Mouse (Mus musculus) myocyte (in vitro differentiated cells): ENCODE data around the gene Mrps18a. TPM values are rescaled to one million over a fixed set of nuclear protein-coding genes. Genes with fewer than 3 reads are reported as not detected.
A peak's percentile ranks its signal among the peaks of the same experiment; 100 is the strongest.

Source experiments
- H3K27me3 ChIP-seq: one replicate; pipeline ENCODE4 v1.6.1; 2011; ENCODE audit not compliant: control insufficient read depth, insufficient read depth, insufficient read length
- H3K36me3 ChIP-seq: one replicate; pipeline ENCODE4 v1.6.1; 2011; ENCODE audit not compliant: control insufficient read depth, insufficient read depth
- H3K4me2 ChIP-seq: one replicate; pipeline ENCODE4 v1.6.1; 2011; ENCODE audit warnings: low read depth, control low read depth
- H3K4me3 ChIP-seq: one replicate; pipeline ENCODE4 v1.5.1; 2011; ENCODE audit warnings: mild to moderate bottlenecking, control low read depth, moderate library complexity
- H3K79me2 ChIP-seq: one replicate; pipeline ENCODE4 v1.6.1; 2011; ENCODE audit not compliant: control insufficient read depth, insufficient read depth
- H3ac ChIP-seq: one replicate; pipeline ENCODE4 v1.6.1; 2011; ENCODE audit not compliant: control insufficient read depth, insufficient read length
- CEBPB ChIP-seq: IDR thresholded peaks from 2 replicates; pipeline ENCODE4 v1.6.1; 2011; ENCODE audit warnings: mild to moderate bottlenecking, moderate library complexity; ENCODE audit not compliant: poor library complexity, insufficient read depth, severe bottlenecking
- E2F4 ChIP-seq: IDR thresholded peaks from one replicate; pipeline ENCODE4 v1.6.1; 2011; ENCODE audit warnings: mild to moderate bottlenecking, control low read depth, moderate library complexity; ENCODE audit not compliant: insufficient read depth
- MAX ChIP-seq: IDR thresholded peaks from one replicate; pipeline ENCODE4 v1.6.1; 2011; ENCODE audit warnings: low read depth, mild to moderate bottlenecking, control low read depth
- MYOD1 ChIP-seq, 3 experiments: IDR thresholded peaks; one replicate each; pipeline ENCODE4 v1.6.1; 2011; ENCODE audit warnings: control low read depth in 2 of 3, low read depth in 2 of 3, mild to moderate bottlenecking in 2 of 3, moderate library complexity in 1 of 3; ENCODE audit not compliant: insufficient read length in 2 of 3, control insufficient read depth in 1 of 3
- MYOG ChIP-seq, 3 experiments: IDR thresholded peaks; one replicate each; pipeline ENCODE4 v1.6.1; 2011; ENCODE audit warnings: control low read depth in 2 of 3, low read depth in 2 of 3, mild to moderate bottlenecking in 2 of 3; ENCODE audit not compliant: insufficient read length in 2 of 3, control insufficient read depth in 1 of 3, insufficient read depth in 1 of 3
- POLR2A ChIP-seq: IDR thresholded peaks from one replicate; pipeline ENCODE4 v1.6.1; 2011; ENCODE audit warnings: low read depth, mild to moderate bottlenecking, control low read depth, moderate library complexity; ENCODE audit not compliant: insufficient read length
- POLR2AphosphoS2 ChIP-seq: IDR thresholded peaks from one replicate; pipeline ENCODE4 v1.6.1; 2011; ENCODE audit warnings: low read depth, control low read depth; ENCODE audit not compliant: insufficient read length
- REST ChIP-seq: IDR thresholded peaks from one replicate; pipeline ENCODE4 v1.6.1; 2011; ENCODE audit warnings: mild to moderate bottlenecking, control low read depth, moderate library complexity; ENCODE audit not compliant: insufficient read depth, insufficient read length
- SRF ChIP-seq: IDR thresholded peaks from one replicate; pipeline ENCODE4 v1.6.1; 2011; ENCODE audit warnings: low read depth; ENCODE audit not compliant: control insufficient read depth, insufficient read length
- TCF12 ChIP-seq: IDR thresholded peaks from one replicate; pipeline ENCODE4 v1.6.1; 2011; ENCODE audit warnings: mild to moderate bottlenecking, control low read depth; ENCODE audit not compliant: poor library complexity, insufficient read depth, severe bottlenecking
- TCF3 ChIP-seq: IDR thresholded peaks from one replicate; pipeline ENCODE4 v1.6.1; 2011; ENCODE audit warnings: low read depth, control low read depth; ENCODE audit not compliant: insufficient read length
- USF1 ChIP-seq: IDR thresholded peaks from one replicate; pipeline ENCODE4 v1.6.1; 2011; ENCODE audit warnings: low read depth, mild to moderate bottlenecking, control low read depth, moderate library complexity
- polyA plus RNA-seq: library from polyadenylated mRNA; unstranded; fragments of >200 nt; fragmentation: generic; extraction: Trizol; gene quantifications from one replicate; pipeline ENCODE4 v1.2.1, GENCODE M21; 2012; ENCODE audit warnings: missing spikeins

Mrps18a gene
- polyA plus RNA-seq, 1 experiment: 112 TPM

- no peaks in the 10 kb centered on the region for H3K27me3 ChIP-seq
- H3K36me3 ChIP-seq: peaks cover 73% of the 10 kb centered on the region
- H3ac ChIP-seq: no peak overlapping the region
- TF ChIP-seq MAX: no peak
- TF ChIP-seq POLR2A: peak; percentile 57
- TF ChIP-seq MYOG (IDR thresholded peaks at IDR 0.05; ENCODE audit: control insufficient read depth in 1 of 3, insufficient read depth in 1 of 3, insufficient read length in 2 of 3, low read depth in 2 of 3): peak in 2 of 3 experiments; percentile 53 to 64
- peak; percentile 91 for TF ChIP-seq POLR2AphosphoS2
- TF ChIP-seq MYOD1 (IDR thresholded peaks at IDR 0.05; ENCODE audit: control insufficient read depth in 1 of 3, insufficient read length in 2 of 3, low read depth in 2 of 3): peak in 2 of 3 experiments; percentile 55 to 67
- peaks cover 26% of the 10 kb centered on the region for H3K79me2 ChIP-seq
- no peak overlapping the region for H3K4me2 ChIP-seq
- no peak overlapping the region for H3K4me3 ChIP-seq
Measured at GRCm38 (mm10) chr17:46167014-46167413, 56.2 kb downstream of the Mrps18a start.

DNA sequence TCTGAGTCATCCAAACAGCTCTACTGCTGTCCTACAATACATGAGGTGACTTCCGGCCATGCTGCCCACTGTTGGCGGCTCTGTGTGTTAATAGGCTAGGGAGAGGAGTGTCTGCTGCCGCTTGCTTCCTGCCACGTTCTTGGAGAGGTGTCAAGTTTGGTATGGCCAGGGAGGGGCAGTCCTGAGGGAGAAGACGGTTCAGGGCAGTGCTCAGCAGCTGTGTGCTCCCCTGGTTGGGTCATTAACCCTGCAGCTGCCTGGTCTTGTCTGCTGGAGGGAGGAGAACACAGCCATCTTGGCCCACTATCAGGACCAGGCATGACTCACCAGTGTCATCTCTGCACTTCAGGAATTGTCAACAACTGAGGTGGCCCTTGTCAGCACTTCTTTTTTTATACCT is 57.5 kb downstream of the Mrps18a start:
- Histone ChIP-seq H3K79me2 (peaks cover 13% of the 10 kb centered on the region), H3K4me3 (no peak overlapping the region), H3K27me3 (no peaks in the 10 kb centered on the region), H3ac (no peak overlapping the region), H3K36me3 (peaks cover 70% of the 10 kb centered on the region), H3K4me2 (peak overlapping the region; percentile 3)
- TF ChIP-seq SRF (peak; percentile 40), CEBPB (no peak), USF1 (no peak), REST (no peak), TCF3 (peak; percentile 80), POLR2A (peak; percentile 45), MYOD1 (IDR thresholded peaks at IDR 0.05; ENCODE audit: control insufficient read depth in 1 of 3, insufficient read length in 2 of 3, low read depth in 2 of 3) (peak; percentile 74 to 100 (median 95)), E2F4 (no peak), TCF12 (peak; percentile 53), MYOG (IDR thresholded peaks at IDR 0.05; ENCODE audit: control insufficient read depth in 1 of 3, insufficient read depth in 1 of 3, insufficient read length in 2 of 3, low read depth in 2 of 3) (peak; percentile 60 to 97 (median 88)), POLR2AphosphoS2 (no peak), MAX (no peak)

GRCm38 (mm10) chr17:46168768-46169167 is 58.0 kb downstream of the Mrps18a start:
- Histone ChIP-seq H3K27me3 (no peaks in the 10 kb centered on the region), H3K4me2 (peak overlapping the region; percentile 3), H3K4me3 (no peak overlapping the region), H3K36me3 (peaks cover 67% of the 10 kb centered on the region), H3K79me2 (peaks cover 10% of the 10 kb centered on the region), H3ac (no peak overlapping the region)
- TF ChIP-seq POLR2A (no peak), POLR2AphosphoS2 (peak; percentile 64)

DNA sequence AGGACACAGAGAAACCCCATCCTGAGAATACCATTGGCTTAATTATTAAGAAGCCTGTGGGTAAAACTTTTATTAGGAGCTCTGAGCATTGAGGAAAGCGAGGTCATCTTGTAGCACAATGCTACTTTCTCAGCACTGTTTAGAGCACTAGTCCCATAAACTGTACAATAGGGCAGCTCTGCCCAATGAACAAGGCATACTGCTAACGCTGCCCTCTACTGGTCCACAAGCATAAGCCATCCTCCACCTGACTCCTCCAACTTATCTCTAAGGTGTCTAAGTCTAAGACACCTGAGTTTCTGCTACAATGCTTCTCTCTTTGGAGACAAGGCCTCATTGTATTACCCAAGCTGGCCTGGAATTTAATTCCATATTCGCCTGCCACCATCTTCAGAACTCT is 59.8 kb downstream of the Mrps18a start:
- no peaks in the 10 kb centered on the region for H3K79me2 ChIP-seq
- H3ac ChIP-seq: no peak overlapping the region
- no peaks in the 10 kb centered on the region for H3K27me3 ChIP-seq
- peaks cover 53% of the 10 kb centered on the region for H3K36me3 ChIP-seq
- TF ChIP-seq SRF (no peak), POLR2A (peak; percentile 40), MAX (no peak), MYOD1 (IDR thresholded peaks at IDR 0.05; ENCODE audit: control insufficient read depth in 1 of 3, insufficient read length in 2 of 3, low read depth in 2 of 3) (no peak), REST (no peak), TCF3 (no peak), USF1 (no peak), POLR2AphosphoS2 (peak; percentile 70), CEBPB (no peak), E2F4 (no peak), TCF12 (no peak), MYOG (IDR thresholded peaks at IDR 0.05; ENCODE audit: control insufficient read depth in 1 of 3, insufficient read depth in 1 of 3, insufficient read length in 2 of 3, low read depth in 2 of 3) (no peak)
- H3K4me3 ChIP-seq: no peak overlapping the region
- H3K4me2 ChIP-seq: no peak overlapping the region

Other genes starting within 250 kb of the Mrps18a start
- 177 TPM for gene Vegfa, start 78.6 kb upstream of the Mrps18a start, polyA plus RNA-seq
- 3.6 TPM for gene Rsph9, start 33.2 kb downstream of the Mrps18a start, polyA plus RNA-seq
- 26.8 TPM for gene Mad2l1bp, start 42.6 kb downstream of the Mrps18a start, polyA plus RNA-seq
- gene Gtpbp2, start 50.0 kb downstream of the Mrps18a start, polyA plus RNA-seq: 125 TPM
- gene Polh, start 91.7 kb downstream of the Mrps18a start, polyA plus RNA-seq: 6.0 TPM
- 31.9 TPM for gene Xpo5, start 91.8 kb downstream of the Mrps18a start, polyA plus RNA-seq
- 105 TPM for gene Polr1c, start 137.1 kb downstream of the Mrps18a start, polyA plus RNA-seq
- 112 TPM for gene Yipf3, start 137.1 kb downstream of the Mrps18a start, polyA plus RNA-seq
- gene Lrrc73, start 142.5 kb downstream of the Mrps18a start, polyA plus RNA-seq: 2.0 TPM
- 50.9 TPM for gene Tjap1, start 172.0 kb downstream of the Mrps18a start, polyA plus RNA-seq
- gene Dlk2, start 186.4 kb downstream of the Mrps18a start, polyA plus RNA-seq: 1.8 TPM
- 4.6 TPM for gene Abcc10, start 217.4 kb downstream of the Mrps18a start, polyA plus RNA-seq